Mouse (Mus musculus) lung, adult 2 months (tissue): Measurements from ENCODE around the gene Rims1.

Experiments
- CTCF ChIP-seq: fragments of 200-500 bp; IDR thresholded peaks from 2 replicates; pipeline ENCODE4 v1.5.1; 2011; ENCODE audit warnings: mild to moderate bottlenecking, low read length, control low read depth; ENCODE audit not compliant: insufficient read depth
- POLR2A ChIP-seq: fragments of 200-500 bp; IDR thresholded peaks from 2 replicates; pipeline ENCODE4 v1.6.1; 2011; ENCODE audit warnings: low read depth, mild to moderate bottlenecking, control low read depth, low read length, borderline replicate concordance; ENCODE audit errors: extremely low read depth

DNA sequence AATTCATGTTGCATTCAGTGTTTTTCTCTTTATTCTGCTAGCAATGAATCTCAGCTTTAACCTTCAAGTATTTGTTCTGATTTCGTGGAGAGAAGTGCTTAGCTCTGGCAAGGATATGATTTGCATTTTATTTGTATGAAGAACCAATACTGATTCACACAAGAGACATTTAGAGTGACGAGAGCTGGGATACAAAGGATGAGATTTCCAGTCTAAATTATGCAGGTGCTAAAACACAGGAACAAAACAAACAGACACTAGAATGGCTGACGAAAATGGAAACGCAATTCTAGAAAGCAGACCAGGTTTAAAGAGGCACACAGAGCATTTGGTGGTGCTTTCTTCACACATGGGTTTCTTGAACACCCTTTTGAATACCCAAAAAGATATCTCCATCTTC, 190.2 kb downstream of the Rims1 start:
- TF ChIP-seq CTCF (no peak), POLR2A (no peak)
